Mouse (Mus musculus): ENCODE results near the gene Dnajc12.

- TF ChIP-seq POLR2A (IDR thresholded peaks at IDR 0.05; ENCODE audit: low read depth, low read length): peak; percentile 63
- TF ChIP-seq ELF1 (IDR thresholded peaks at IDR 0.05; ENCODE audit: low read depth, low read length): 0 out of 2 replicates have a peak, but pooled peaks have one; percentile 32
- TF ChIP-seq ETS1 (conservative IDR thresholded peaks at IDR 0.05; ENCODE audit: low read depth, low read length): no peak
- TF ChIP-seq RAD21 (IDR thresholded peaks at IDR 0.05; ENCODE audit: low read depth, low read length): no peak
- TF ChIP-seq CTCF (conservative IDR thresholded peaks at IDR 0.05 in 1 of 2, IDR thresholded peaks at IDR 0.05 in 1 of 2; ENCODE audit: low read depth in 2 of 2, low read length in 2 of 2): no peak
- TF ChIP-seq CHD1 (IDR thresholded peaks at IDR 0.05; ENCODE audit: low read depth, low read length): no peak
- peak; percentile 83 for TF ChIP-seq HCFC1 (IDR thresholded peaks at IDR 0.05; ENCODE audit: low read depth, low read length)
- TF ChIP-seq TCF12 (IDR thresholded peaks at IDR 0.05; ENCODE audit: low read depth, low read length): peak; percentile 44; the same call in 1 of the 2 replicates
- TF ChIP-seq NELFE (IDR thresholded peaks at IDR 0.05; ENCODE audit: low read depth, low read length): 0 out of 2 replicates have a peak, but pooled peaks have one; percentile 36
Measured at GRCm38 (mm10) chr10:63386444-63386843, 4.2 kb downstream of the Dnajc12 start.

All from CH12.LX (cell line).